Mouse (Mus musculus) embryo, embryonic 11 days (tissue): Measurements from ENCODE around the gene Lsm4.

ENCODE experiments used
- DNase-seq: peaks from one replicate; pipeline ENCODE4 v3.0.0-alpha.2; 2015

Lsm4 gene

GRCm38 (mm10) chr8:70701048-70701981 is 28.3 kb downstream of the Lsm4 start:
- no peak for DNase-seq

DNA sequence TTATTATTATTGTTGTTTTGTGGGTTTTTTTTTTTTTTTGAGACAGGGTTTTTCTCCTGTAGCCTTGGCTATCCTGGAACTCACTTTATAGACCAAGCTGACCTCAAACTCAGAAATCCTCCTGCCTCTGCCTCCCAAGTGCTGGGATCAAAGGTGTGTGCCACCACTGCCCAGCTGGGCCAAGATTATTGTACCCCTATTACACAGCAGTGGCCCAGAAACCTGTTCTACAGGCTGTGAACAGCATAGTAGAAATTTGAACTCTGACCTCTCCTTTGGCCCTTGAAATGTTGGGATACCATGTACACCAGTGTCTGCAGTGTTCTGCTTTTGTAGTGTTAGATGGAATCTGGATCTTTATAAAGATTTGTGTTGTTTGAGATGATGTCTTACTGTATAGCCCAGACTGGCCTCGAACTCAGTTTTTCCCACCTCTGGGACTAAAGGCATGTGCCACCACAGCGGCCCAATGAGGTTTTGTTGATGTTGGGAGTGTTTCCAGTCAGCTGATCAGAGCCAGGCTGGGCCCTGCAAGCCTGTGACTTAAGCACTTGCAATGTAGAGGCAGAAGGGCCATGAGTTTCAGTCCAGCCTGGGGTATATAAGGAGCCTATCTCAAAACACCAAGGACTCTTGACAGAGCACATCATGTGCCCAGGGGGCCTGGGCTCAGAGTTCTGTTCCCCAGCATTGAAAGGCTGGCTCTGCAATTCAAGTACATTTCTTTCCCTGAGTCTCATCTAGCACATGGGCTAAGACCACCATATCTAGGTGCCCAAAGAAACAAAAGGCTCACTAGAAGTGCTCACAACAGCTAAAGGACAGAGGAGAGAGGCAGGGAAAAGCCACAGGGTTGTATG is 29.2 kb downstream of the Lsm4 start:
- DNase-seq = no peak

- DNase-seq = no peak
These were observed 29.8 kb downstream of the Lsm4 start for GRCm38 (mm10) chr8:70702842-70703182.

GRCm38 (mm10) chr8:70703287-70703686 is 30.2 kb downstream of the Lsm4 start, which contains the start of gene Iqcn:
Gene Iqcn (plus strand): TSS chr8:70703457.
- DNase-seq = no peak

DNA sequence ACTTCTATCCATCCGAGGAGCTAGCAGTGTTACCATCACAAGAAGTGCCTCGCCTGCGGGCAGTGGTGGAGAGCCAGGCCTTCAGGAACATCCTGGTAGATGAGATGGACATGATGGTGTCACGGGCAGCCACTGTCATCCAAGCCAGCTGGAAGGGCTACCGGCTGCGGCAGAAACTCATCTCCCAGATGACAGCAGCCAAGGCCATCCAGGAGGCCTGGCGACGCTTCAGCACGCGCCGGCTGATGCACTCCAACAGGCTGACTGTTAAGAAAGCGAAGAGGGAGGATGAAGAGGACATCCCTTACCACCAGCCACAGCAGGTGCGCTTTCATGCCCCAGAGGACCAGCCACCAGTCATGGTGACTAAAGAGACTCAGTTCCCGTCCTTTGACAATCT is 35.2 kb downstream of the Lsm4 start:
- DNase-seq = no peak

DNA sequence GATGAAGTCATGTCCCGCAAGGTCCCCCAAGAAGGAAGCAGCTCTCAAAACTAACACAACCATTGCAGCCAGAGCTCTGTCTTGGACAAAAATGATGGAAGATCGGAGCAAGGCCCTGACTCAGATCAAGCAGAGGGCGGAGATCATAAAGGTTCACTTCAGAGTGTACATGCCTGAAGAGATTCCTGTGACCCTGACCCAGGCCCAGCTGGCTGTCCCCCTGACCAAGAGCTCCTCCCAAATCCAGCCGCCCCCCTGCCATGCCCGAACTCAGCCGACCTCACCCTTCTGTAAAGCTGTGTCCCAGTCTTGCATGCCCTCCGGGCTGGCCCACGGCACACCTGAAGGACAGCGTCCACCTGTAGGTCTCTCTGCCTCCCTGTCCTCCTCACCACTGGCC is 36.7 kb downstream of the Lsm4 start:
- DNase-seq = no peak

DNA sequence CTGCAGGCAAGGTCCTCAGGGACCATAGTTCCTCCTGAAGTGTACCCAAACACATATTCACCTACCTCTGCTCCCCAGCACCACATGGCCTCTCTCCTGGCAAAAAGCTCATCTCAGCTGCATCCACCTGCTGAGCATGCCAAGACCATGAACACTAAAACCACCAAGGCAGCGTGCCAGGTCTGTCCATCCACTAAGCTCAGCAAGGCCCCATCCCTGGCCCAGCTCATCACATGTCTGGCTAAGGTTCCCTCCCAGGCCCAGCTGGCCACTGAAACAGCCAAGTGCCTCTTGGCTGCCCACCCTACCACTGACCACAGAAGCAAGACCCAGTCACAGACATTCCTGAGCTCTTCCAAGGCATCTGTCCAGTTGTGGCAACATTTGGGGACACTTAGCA is 37.2 kb downstream of the Lsm4 start:
- DNase-seq = no peak

- no peak for DNase-seq
These were observed 38.0 kb downstream of the Lsm4 start for GRCm38 (mm10) chr8:70711041-70711440.

- DNase-seq = no peak
These were observed 40.9 kb downstream of the Lsm4 start for GRCm38 (mm10) chr8:70713991-70714390.

GRCm38 (mm10) chr8:70715086-70715485 is 42.0 kb downstream of the Lsm4 start:
- DNase-seq = no peak

- no peak for DNase-seq
These were observed 43.7 kb downstream of the Lsm4 start for GRCm38 (mm10) chr8:70716521-70717400.

GRCm38 (mm10) chr8:70718297-70718696 is 45.2 kb downstream of the Lsm4 start, which contains the start of gene Gm3336:
Gene Gm3336 (plus strand): TSS chr8:70718543.
- peak; percentile 62 for DNase-seq

DNA sequence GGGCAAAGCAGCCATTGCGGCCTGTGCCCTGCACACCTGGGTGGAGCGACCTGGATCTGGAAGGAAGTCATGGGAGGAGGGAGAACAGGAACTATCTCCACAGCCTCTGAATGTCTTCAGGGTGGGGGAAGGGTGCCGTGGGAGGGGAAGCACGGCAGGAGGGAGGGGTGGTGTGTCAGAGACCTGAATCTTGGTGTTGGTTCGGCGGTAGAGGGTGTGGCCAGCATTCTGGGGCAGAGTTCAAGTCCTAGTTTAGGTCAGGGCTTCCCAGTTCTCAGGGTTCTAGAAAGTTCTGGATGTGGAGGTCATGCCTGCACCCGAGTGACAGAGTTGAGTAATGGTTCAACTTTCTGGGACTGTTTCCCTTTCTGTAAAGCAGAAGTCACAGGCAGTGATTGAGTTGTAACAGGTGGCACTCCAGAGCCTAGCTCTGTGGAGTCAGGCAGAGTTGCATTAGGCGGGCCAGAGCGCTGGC is 46.8 kb downstream of the Lsm4 start:
- no peak for DNase-seq

DNA sequence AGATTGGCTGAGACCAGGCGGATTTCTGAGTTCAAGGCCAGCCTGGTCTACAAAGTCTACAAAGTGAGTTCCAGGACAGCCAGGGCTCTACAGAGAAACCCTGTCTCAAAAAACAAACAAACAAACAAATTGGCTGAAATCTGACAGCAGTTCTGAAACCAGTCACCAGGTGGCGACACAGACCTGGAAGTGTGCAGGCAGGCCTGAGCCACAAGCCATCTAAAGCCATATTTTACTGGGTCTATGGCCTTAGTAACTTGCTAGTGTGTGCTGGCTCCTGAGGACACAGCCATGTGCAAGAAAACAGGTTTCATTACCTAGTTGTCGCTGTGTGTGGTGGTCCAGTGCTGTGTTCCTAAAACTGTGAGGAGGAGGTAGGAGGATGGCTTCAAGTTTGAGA is 47.7 kb downstream of the Lsm4 start:
- peak; percentile 75 for DNase-seq

DNA sequence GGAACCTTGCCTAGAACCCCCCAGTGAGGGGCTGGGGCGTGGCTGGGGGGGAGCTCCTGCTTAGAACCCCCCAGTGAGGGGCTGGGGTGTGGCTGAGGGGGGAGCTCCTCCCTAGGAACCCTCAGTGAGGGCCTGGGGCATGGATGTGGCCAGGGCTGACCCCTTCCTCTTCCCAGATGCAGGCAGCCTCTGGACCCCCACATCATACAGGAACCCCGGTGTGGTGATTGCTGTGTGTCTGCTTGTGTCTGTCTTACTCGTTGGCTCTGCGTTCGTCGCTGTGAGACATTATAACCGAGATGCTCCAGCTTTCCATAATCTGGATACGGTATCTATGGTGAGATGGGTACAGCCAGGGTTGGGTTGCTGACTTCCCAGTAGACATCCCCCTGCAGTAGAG is 48.6 kb downstream of the Lsm4 start:
- no peak for DNase-seq

DNA sequence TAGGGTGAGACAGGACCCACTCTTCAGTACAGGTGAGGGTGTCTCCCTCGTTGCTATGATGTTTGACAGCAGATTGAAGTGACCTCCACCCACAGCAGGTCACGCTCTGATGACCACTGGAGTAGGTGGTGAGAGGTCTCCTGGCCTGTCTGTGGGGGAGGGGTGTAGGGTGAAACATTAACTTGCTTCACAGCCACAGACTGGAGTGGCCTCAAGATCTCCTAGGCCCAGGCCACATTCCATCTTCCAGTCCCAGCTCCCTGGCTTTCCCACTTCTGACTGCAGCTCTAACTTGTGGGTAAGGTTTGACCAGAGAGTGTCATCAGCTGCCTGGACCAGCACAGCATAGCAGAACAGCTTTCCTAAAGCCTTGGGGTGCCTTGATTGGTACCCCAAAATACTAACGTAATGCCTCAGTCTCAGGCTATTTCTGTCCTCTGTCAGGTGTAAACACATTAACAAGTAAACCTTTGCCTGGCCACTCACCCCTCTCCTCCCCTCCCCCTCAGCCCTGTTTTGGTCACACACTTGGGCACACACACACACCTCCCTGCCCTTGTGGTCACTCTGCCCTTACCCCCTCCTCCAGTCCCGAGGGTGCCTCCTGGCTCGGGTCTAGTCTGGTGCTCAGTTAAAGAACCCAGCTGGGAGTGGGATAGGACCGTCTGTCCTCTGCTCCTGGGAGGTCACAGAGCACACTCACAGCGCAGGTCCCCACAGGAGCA is 50.6 kb downstream of the Lsm4 start, which contains the start of gene Pde4c:
Gene Pde4c (plus strand): TSS at position 235 of the 725 bp plus-strand sequence.
- DNase-seq = no peak

DNA sequence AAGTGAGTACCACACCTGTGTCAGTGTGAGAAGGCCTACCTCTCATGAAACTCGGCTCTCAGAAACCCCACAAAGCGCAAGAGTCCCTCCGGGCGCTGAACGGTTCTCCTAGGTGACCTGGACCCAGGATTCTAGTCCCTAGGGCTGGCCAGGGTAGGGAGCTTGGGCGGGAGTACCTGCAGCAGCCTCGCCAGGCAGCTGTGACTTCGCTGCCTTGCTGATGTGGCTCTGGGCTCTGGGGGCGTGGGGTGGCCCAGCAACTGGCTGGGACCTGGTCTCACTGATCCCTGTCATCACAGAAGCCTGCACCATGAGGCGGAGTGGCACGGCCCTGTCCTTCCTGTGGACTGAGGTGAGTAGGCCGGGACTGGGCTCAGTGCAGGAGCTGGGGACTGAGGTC is 51.2 kb downstream of the Lsm4 start:
- no peak for DNase-seq

DNA sequence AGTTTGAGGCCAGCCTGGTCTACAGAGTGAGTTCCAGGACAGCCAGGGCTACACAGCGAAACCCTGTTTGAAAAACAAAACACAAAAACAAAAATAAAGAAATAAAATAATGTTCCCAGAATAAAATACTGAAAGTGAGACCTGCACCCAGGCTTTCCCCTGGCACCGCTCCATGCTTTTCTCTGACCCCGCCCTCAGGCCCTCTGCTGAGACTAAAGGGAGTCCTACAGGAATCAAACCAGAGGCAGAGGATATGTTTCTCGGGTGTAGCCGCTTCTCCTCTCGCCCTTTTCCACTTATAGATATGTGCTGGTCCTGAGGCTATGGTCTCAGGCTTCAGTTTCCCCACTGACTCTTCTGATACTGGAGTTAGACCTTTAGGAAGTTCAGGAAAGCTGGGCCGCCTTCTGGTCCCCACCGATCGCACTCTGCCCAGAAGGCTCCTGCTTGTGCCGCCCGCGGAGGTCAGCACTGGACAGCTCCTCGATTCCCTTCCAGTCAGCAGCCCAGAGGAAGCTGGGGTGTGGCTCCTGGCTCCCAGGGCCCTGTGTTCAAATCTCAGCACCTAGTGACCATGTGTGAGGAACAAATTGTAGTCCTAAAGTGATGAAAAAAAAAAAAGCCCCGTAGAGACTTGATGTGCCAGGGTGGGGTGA is 52.9 kb downstream of the Lsm4 start:
- peak; percentile 55 for DNase-seq

- no peak for DNase-seq
These were observed 53.7 kb downstream of the Lsm4 start for GRCm38 (mm10) chr8:70726721-70727120.
